Mouse (Mus musculus) hindbrain, embryonic 10.5 days (tissue): Measurements from ENCODE around the gene Setdb1. TPM values are rescaled to one million over a fixed set of nuclear protein-coding genes. Genes with fewer than 3 reads are reported as not detected.

ENCODE experiments used
- DNase-seq: peaks from one replicate; pipeline ENCODE4 v3.0.0-alpha.2; 2017; ENCODE audit warnings: low spot score
- H3K27ac ChIP-seq: fragments of 300-500 bp; sonication (generic); 2 replicates; pipeline ENCODE4 v1.5.1; 2016; ENCODE audit warnings: mild to moderate bottlenecking, moderate library complexity
- H3K27me3 ChIP-seq: fragments of 300-500 bp; sonication (generic); 2 replicates; pipeline ENCODE4 v1.6.1; 2016; ENCODE audit warnings: mild to moderate bottlenecking; ENCODE audit not compliant: poor library complexity, insufficient read depth, severe bottlenecking
- H3K36me3 ChIP-seq: fragments of 300-500 bp; sonication (generic); 2 replicates; pipeline ENCODE4 v1.6.1; 2016; ENCODE audit warnings: mild to moderate bottlenecking, moderate library complexity
- H3K4me1 ChIP-seq: fragments of 300-500 bp; sonication (generic); replicated peaks from 2 replicates; pipeline ENCODE4 v1.6.1; 2016; ENCODE audit warnings: mild to moderate bottlenecking
- H3K4me3 ChIP-seq: fragments of 300-500 bp; sonication (generic); 2 replicates; pipeline ENCODE4 v1.5.1; 2016; ENCODE audit warnings: mild to moderate bottlenecking, moderate library complexity
- H3K9me3 ChIP-seq: fragments of 300-500 bp; sonication (generic); 2 replicates; pipeline ENCODE4 v1.6.1; 2016; ENCODE audit warnings: mild to moderate bottlenecking, moderate library complexity
- WGBS: fragments of 180-500 bp; shearing (Covaris S2); methylation state at CpG from one replicate; pipeline ENCODE4 v1.1.7; 2016; 5-methylcytosine and 5-hydroxymethylcytosine counted together
- polyA plus RNA-seq: library from polyadenylated mRNA; unstranded; fragments of >200 nt; fragmentation: Nextera tagmentation; extraction: Ambion mirVana; gene quantifications from 2 replicates; pipeline ENCODE4 v1.2.1, GENCODE M21; 2016

Gene Setdb1
- polyA plus RNA-seq, 1 experiment from 2014 or later, result 51.7 TPM

DNA sequence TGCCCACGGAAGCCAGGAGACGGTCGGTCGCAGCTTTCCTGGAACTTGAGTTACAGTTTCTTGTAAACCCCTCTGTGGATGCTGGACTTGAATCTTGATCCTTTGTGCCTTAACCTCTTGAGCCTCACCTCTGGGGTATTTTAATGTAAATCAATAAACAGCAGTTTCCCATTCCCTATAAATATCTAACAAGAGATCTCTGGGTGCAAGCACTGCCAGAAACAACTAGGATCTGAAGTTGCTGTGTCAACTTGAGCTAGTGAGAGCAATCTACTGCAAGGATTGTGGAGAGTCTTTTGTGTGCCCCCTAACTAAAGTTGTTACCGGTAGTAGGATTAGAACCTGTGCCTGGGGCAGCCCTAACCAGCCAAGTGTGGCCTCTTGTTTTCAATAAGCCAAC, 71.6 kb downstream of the Setdb1 start:
- Histone ChIP-seq H3K9me3 (no peaks in the 10 kb centered on the region), H3K36me3 (peaks cover 34% of the 10 kb centered on the region), H3K27me3 (no peaks in the 10 kb centered on the region), H3K4me1 (peaks cover 34% of the 10 kb centered on the region), H3K4me3 (no peak overlapping the region), H3K27ac (no peak overlapping the region)
- WGBS, result 93% methylated on average over 5 of the region's 5 CpGs
- no peak for DNase-seq

GRCm38 (mm10) chr3:95284501-95285281, 72.3 kb downstream of the Setdb1 start:
- no peak for DNase-seq
- H3K27ac ChIP-seq, result no peak overlapping the region
- WGBS, result 90% methylated on average over 12 of the region's 12 CpGs
- H3K4me1 ChIP-seq, result peaks cover 34% of the 10 kb centered on the region
- H3K36me3 ChIP-seq, result peaks cover 27% of the 10 kb centered on the region
- no peaks in the 10 kb centered on the region for H3K27me3 ChIP-seq
- H3K9me3 ChIP-seq, result no peaks in the 10 kb centered on the region
- H3K4me3 ChIP-seq, result peak overlapping the region; percentile 78; the same call in 1 of the 2 replicates

GRCm38 (mm10) chr3:95284062-95284461, 72.9 kb downstream of the Setdb1 start:
- peak overlapping the region; percentile 78 for H3K4me3 ChIP-seq
- H3K27ac ChIP-seq, result peak overlapping the region; percentile 96
- peaks cover 22% of the 10 kb centered on the region for H3K36me3 ChIP-seq
- no peaks in the 10 kb centered on the region for H3K27me3 ChIP-seq
- no peaks in the 10 kb centered on the region for H3K9me3 ChIP-seq
- WGBS, result 27% methylated on average over 1 of the region's 1 CpGs
- no peak for DNase-seq
- H3K4me1 ChIP-seq, result peaks cover 34% of the 10 kb centered on the region

DNA sequence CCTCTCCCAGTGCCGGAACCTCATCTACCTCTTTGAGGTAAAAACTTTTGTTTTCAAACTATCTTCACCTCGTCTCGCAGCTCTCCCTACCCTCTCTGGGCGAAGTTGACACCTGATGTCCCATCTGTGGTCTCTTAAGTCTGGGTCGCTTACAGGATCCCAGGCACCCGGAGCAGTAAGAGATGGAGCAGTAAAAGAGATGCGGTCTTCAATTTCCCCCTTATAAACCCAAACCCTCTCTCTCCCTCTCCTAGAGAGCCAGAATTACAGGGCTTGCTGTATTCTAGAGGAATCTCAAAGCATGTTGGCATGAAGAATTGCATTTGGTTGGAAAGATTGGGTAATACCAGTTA, 73.4 kb downstream of the Setdb1 start:
- H3K27ac ChIP-seq, result peak overlapping the region; percentile 96
- H3K27me3 ChIP-seq, result no peaks in the 10 kb centered on the region
- peak overlapping the region; percentile 78 for H3K4me3 ChIP-seq
- WGBS, result 4% methylated on average over 7 of the region's 7 CpGs
- no peak for DNase-seq
- peaks cover 34% of the 10 kb centered on the region for H3K4me1 ChIP-seq
- no peaks in the 10 kb centered on the region for H3K9me3 ChIP-seq
- H3K36me3 ChIP-seq, result peaks cover 17% of the 10 kb centered on the region

DNA sequence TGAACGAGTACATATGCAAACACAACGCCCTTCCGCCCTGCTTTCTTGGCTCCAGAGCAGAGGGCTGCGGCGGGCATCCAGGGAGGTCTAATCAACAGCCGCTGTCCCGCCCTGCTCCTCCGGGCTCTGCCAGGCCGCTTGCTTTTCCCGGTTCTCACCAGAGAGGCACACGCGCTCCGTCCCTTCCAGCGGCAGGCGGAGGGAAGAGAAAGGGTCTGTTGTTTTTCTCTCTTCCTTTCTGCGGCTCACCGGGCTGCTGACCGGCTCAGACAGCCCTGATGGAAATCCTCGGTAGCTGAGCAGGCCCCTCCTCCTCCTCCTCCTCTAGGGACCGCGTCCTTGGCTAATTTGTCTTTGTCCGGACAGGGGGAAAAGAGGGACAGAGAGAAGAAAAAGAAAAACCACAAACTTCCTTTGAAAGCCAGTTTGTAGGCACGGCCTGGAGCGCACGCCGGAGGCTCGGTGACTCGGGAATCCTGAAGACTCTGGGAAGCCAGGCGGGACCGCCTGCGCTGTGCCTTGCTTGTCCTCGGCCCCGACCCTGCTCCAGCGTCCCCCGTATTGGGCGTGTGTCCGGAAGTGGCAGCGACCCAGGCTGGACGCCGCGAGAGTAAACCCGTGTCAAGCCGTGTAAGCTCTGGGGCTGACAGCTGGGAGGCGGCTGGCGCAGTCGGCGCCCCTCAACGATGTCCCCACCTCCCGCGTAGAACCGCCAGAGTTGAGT, 74.0 kb downstream of the Setdb1 start:
- WGBS, result under 1% methylated on average over 51 of the region's 51 CpGs
- H3K4me3 ChIP-seq, result peak overlapping the region; percentile 78
- H3K9me3 ChIP-seq, result no peaks in the 10 kb centered on the region
- peak; percentile 83 for DNase-seq
- peaks cover 34% of the 10 kb centered on the region for H3K4me1 ChIP-seq
- H3K36me3 ChIP-seq, result peaks cover 11% of the 10 kb centered on the region
- peak overlapping the region; percentile 96 for H3K27ac ChIP-seq
- no peaks in the 10 kb centered on the region for H3K27me3 ChIP-seq

DNA sequence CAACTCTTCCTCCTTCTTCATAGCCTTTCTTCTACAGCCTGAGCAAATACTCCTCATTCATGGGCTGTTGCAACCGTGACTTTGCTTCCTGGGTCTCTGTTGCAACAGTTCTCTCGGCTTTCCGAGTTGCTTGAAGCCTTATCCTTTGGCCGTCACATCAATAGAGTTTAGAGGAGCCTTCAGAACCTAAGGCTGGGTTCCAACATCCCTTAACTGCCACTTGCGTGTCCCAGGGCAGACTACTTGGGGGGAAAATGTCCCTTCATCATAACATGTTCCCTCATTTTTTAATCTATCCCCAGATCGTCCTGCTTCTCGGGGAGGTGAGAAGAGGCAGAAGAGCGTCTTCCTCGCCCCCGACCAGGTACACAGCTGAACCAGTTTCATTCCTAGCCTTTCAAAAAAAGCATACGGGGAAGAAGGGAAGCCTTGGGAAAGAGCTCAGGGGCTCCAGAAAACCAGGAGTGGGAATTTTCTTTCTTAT, 74.6 kb downstream of the Setdb1 start:
- WGBS, result under 1% methylated on average over 11 of the region's 11 CpGs
- no peaks in the 10 kb centered on the region for H3K9me3 ChIP-seq
- H3K4me3 ChIP-seq, result peak overlapping the region; percentile 78
- no peak for DNase-seq
- peak overlapping the region; percentile 96 for H3K27ac ChIP-seq
- peaks cover 5% of the 10 kb centered on the region for H3K36me3 ChIP-seq
- no peaks in the 10 kb centered on the region for H3K27me3 ChIP-seq
- H3K4me1 ChIP-seq, result peaks cover 34% of the 10 kb centered on the region

GRCm38 (mm10) chr3:95281216-95282126, 75.5 kb downstream of the Setdb1 start, which contains the start of the genes Mindy1 and Prune1:
Mindy1 (plus strand) TSS chr3:95281345.
Prune1 (minus strand) TSS chr3:95282076.
- peak within 1 kb of the TSS; percentile 78 for H3K4me3 ChIP-seq
- DNase-seq, result peak; percentile 97
- no peaks in the 10 kb centered on the region for H3K9me3 ChIP-seq
- H3K27ac ChIP-seq, result peak within 1 kb of the TSS; percentile 96
- peaks cover 34% of the 10 kb centered on the region for H3K4me1 ChIP-seq
- H3K27me3 ChIP-seq, result no peaks in the 10 kb centered on the region
- peaks cover 2% of the 10 kb centered on the region; the same call in 1 of the 2 replicates for H3K36me3 ChIP-seq
- WGBS, result under 1% methylated on average over 53 of the region's 53 CpGs

- Histone ChIP-seq H3K36me3 (no peaks in the 10 kb centered on the region; the same call in 1 of the 2 replicates), H3K9me3 (no peaks in the 10 kb centered on the region), H3K27ac (peak overlapping the region; percentile 96), H3K4me1 (peaks cover 34% of the 10 kb centered on the region), H3K4me3 (peak overlapping the region; percentile 78), H3K27me3 (no peaks in the 10 kb centered on the region)
- DNase-seq, result peak; percentile 18
- 28% methylated on average over 8 of the region's 8 CpGs for WGBS
Observed at GRCm38 (mm10) chr3:95280747-95281146, 76.3 kb downstream of the Setdb1 start.

- no peak for DNase-seq
- Histone ChIP-seq H3K4me1 (peaks cover 14% of the 10 kb centered on the region), H3K36me3 (peaks cover 19% of the 10 kb centered on the region), H3K4me3 (no peak overlapping the region), H3K9me3 (no peaks in the 10 kb centered on the region), H3K27me3 (no peaks in the 10 kb centered on the region), H3K27ac (no peak overlapping the region)
- WGBS, result 94% methylated on average over 1 of the region's 1 CpGs
Observed at GRCm38 (mm10) chr3:95277149-95277551, 79.9 kb downstream of the Setdb1 start.

DNA sequence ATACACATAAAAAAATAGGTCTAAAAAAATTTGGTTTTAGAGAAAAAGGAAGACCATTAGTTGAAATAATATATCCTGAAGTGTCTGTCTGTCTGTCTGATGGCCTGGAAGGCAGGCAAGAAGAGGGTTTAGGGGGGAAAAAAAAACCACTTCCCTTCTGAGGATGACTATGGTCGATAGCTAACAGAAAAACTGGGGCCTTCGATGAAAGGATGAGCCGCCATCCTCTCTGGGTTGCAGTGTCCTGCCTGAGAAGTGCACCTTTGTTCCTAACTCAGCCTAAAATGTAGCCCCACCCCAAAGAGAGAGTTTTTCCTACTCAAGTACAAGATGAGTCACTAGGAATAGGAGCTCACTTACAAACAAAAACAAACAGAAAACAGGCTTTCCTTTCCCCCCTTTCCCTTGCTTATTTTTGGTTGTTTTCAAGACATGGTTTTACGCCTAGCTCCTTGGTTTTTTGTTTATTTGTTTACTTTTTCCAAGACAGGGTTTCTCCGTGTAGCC, 80.5 kb downstream of the Setdb1 start:
- H3K27ac ChIP-seq, result no peak overlapping the region
- peaks cover 19% of the 10 kb centered on the region for H3K36me3 ChIP-seq
- 79% methylated on average over 5 of the region's 5 CpGs for WGBS
- no peak for DNase-seq
- H3K4me1 ChIP-seq, result peaks cover 10% of the 10 kb centered on the region
- no peaks in the 10 kb centered on the region for H3K27me3 ChIP-seq
- H3K9me3 ChIP-seq, result no peaks in the 10 kb centered on the region
- no peak overlapping the region for H3K4me3 ChIP-seq

DNA sequence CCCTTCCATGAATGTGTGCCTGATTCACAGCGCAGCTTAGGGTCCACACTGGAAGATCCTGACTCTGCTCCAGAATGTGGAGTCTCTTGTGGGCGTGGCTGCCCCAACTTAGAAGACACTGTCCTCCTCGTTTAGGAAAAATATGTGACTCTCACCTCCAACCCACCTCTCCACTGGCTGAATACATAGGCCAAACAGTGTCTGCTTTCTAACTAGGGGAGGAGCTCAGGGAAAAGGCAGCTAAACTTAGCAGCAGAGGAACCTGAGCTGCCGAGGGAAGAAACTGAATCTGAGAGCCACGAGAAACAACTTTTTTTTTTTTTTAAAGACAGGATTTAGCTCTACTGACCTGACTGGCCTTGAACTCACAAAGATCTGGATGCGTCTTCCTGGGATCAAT, 81.8 kb downstream of the Setdb1 start:
- DNase-seq, result no peak
- Histone ChIP-seq H3K9me3 (no peaks in the 10 kb centered on the region), H3K4me3 (no peak overlapping the region), H3K36me3 (peaks cover 19% of the 10 kb centered on the region), H3K27ac (no peak overlapping the region), H3K27me3 (no peaks in the 10 kb centered on the region), H3K4me1 (no peaks in the 10 kb centered on the region)
- WGBS, result 84% methylated on average over 6 of the region's 6 CpGs

DNA sequence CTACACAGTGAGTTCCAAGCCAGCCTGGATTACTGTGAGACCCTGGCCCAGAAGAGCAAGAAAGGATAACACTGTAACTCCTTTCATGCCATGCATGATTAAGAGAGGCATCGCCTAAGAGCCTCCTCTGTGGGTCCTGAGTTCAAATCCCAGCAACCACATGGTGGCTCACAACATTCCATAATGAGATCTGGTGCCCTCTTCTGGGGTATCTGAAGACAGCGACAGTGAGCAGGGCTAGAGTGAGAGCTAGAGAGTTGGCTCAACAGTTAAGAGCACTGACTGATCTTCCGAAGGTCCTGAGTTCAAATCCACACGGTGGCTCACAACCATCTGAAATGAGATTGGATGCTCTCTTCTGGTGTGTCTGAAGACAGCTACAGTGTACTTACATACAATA, 82.5 kb downstream of the Setdb1 start:
- H3K4me3 ChIP-seq, result no peak overlapping the region
- WGBS, result 92% methylated on average over 4 of the region's 4 CpGs

More for the DNA sequence above, 82.5 kb downstream of the Setdb1 start:
- no peak overlapping the region for H3K27ac ChIP-seq
- H3K27me3 ChIP-seq, result no peaks in the 10 kb centered on the region
- H3K4me1 ChIP-seq, result no peaks in the 10 kb centered on the region
- no peak for DNase-seq
- no peaks in the 10 kb centered on the region for H3K9me3 ChIP-seq
- H3K36me3 ChIP-seq, result peaks cover 23% of the 10 kb centered on the region
